Mouse (Mus musculus): ENCODE data around the gene Map4k1.
A peak's percentile ranks its signal among the peaks of the same experiment; 100 is the strongest.

Gene Map4k1

GRCm38 (mm10) chr7:28981651-28982273, at the start of gene Map4k1, which contains the start of gene Eif3k:
TSS of gene Map4k1 (plus strand) at chr7:28982050.
TSS of gene Eif3k (minus strand) at chr7:28981864.
- DNase-seq (ENCODE audit: low spot score in 2 of 2) = peak; percentile 88 to 94

DNA sequence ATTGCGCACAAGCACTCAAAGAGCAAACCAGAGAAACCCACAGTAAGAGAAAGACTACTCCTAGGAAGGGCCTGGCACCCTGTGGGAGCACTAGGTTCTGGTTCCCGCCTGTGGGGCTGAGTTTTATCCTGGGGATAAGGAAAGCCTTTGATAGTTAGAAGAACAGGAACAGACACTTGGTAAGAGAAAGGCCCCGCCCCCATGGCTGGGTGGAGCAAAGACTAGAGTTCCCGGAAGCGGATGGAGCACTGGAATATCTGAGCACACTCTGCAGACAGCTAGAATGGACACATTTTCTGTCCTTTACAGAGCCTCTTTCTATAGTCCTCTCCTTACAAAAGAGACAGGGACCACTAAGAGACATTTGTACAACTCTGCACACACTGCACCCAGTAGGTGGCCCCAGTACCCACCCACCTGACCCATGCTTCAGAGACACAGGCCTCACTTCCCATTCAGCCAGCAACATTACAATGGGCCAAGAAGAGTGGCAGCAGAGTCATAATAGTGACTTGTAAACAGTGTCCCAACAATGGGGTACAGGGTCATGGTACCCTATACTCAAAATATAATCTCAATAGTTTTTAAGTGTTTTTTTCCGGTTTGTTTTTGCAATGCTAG, 49.3 kb upstream of the Map4k1 start:
- DNase-seq (ENCODE audit: low spot score in 2 of 2) = no peak

DNA sequence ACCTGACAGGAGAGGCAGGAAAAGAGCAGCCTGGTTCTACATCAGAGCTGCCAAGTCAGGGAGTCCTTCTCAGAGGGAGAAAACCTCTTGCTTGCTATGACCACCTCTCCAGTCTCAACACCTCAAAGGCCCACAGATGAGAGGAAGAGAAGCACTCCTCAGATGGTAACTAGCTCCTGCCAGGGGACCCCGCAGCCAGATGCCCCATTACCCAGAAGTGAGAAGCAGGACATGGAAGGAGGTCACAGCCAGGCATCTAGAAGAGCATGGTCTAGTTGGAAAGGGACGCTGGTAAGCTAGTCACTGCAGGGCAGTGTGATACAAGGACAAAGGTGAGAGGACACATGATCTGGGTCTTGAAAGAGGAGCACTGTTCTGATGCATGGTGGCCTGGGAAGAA, 48.0 kb upstream of the Map4k1 start:
- DNase-seq (ENCODE audit: low spot score in 2 of 2) = no peak

GRCm38 (mm10) chr7:28936787-28937186, 45.1 kb upstream of the Map4k1 start:
- DNase-seq (ENCODE audit: low spot score in 2 of 2) = no peak

DNA sequence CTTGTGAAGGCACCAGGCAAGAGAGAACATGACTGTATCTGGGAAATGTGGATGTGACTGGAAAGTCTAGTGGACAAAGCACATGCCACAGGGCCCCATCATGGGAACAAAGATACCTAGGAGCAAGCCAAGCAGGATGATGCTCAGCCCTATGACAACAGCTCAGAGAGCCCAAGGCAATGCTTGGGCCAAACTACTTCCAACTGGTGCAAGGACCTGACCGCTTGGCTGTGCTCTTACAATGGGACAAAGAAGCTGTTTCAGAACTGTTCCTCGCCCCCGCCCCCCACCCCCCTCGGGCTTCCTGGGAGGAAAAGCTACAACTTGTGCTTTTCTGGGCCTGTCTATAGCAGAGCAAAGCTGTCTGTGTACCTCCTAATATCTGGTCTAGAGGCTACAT, 43.2 kb upstream of the Map4k1 start:
- no peak for DNase-seq (ENCODE audit: low spot score in 2 of 2)

DNA sequence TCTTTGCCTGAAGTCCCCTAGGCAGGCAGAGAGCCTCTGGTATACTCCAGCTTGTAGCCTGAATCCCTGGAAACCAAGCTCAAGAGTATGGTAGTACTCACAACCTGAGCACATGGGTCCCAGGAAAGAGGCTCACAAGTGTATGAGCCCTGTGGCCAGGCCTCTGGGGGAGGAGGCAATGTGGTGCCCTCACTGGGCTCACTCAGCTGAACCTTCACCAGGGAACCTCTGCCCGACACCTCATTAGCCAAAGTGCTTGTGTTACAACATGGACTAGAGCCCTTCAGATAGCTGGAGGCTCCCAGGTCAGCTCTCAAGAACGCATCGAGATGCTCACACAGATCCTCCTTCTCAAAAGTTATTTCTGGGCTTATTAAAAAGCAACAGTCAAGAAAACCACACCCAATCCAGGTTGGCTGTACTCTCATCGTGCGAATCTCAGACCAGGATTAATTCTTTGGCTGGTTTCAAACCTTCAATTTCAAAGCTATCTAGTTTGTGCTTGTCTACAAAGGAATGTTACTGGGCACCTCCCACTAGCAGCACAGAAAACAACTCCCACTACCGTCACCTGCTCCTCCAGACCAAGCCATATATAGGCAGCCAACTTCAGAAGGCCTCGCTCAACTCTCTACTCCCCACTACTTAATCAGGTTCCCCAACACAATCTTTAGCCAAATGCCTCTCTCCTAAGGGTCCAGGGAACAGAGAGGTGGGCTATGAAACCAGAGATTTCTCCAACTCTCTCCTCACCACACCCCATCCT, 42.2 kb upstream of the Map4k1 start:
- no peak for DNase-seq (ENCODE audit: low spot score in 2 of 2)

- no peak for DNase-seq (ENCODE audit: low spot score in 2 of 2)
Observed at GRCm38 (mm10) chr7:28941129-28941528, 40.7 kb upstream of the Map4k1 start.

DNA sequence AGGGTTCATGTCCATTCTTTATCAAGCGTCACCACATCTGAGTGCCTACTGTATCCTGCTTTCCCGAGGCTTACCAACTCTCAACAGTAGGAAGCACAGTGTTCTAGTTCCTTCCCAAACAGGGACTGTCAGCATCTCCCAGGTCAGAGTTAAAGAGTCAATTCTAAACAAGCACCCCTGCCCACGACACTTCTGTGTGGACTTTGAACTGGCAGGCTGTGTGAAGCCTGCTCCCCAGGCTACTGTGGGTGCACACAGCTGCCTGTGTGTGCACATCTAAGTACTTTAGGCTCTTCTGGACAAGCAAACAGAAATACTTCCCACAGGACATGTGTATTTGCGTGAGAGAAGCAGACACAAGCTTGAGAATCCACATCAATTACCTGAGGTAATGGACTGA, 40.3 kb upstream of the Map4k1 start:
- no peak for DNase-seq (ENCODE audit: low spot score in 2 of 2)

GRCm38 (mm10) chr7:28943451-28944180, 38.2 kb upstream of the Map4k1 start:
- no peak for DNase-seq (ENCODE audit: low spot score in 2 of 2)

DNA sequence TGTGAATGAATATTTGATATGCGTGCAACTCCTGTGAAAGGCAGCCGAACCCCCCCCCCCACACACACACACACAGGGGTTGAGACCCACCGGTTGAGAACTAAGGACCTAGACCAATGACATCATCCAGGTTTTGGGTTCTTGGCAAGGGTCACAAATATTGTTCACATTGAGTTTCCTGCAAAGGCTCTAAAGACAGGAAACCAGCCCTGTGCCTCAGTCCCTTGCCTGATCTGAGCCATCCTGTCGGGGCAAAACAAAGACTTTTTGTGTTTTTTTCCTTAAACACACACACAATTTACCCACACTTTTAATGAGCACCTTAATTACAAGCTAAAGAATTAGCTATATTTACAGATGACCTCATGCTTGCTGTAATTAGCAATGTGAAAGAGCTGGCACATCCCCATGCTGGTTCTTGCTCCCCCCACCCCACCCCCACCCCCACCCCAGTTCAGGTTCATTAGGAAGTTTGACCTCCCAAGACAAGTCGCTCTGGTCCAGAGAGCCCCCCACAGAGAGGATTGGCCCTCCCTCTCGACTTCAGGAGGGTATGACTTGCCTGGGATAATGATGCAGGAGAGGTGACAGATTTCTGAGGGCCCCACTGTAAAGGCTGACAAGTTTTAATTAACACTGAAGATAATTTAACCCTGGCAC, 37.0 kb upstream of the Map4k1 start:
- no peak for DNase-seq (ENCODE audit: low spot score in 2 of 2)

GRCm38 (mm10) chr7:28945416-28946270, 36.2 kb upstream of the Map4k1 start:
- DNase-seq (ENCODE audit: low spot score in 2 of 2) = no peak

GRCm38 (mm10) chr7:28946271-28946610, 35.6 kb upstream of the Map4k1 start:
- DNase-seq (ENCODE audit: low spot score in 2 of 2) = no peak

DNA sequence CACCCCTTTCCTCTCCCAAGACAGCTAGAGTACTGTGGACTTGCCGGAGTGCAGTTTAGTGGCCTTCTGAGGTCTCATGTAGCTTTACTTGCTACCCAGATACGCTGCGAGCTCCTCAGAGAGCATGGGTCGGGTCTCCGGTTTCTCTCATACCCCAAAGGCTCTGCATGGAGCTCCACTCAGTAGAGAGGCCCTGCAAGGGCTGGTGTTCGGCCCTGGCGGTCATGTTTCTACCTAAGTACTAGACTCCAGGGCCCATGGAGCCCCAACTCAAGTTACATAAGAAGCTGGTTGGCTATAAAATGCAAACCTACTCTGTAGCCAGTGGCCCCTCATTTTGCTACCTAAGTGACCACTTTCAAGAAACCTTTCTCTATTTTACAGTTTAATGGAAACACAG, 33.1 kb upstream of the Map4k1 start:
- no peak for DNase-seq (ENCODE audit: low spot score in 2 of 2)

- DNase-seq (ENCODE audit: low spot score in 2 of 2) = no peak
Observed at GRCm38 (mm10) chr7:28949298-28949697, 32.6 kb upstream of the Map4k1 start.

DNA sequence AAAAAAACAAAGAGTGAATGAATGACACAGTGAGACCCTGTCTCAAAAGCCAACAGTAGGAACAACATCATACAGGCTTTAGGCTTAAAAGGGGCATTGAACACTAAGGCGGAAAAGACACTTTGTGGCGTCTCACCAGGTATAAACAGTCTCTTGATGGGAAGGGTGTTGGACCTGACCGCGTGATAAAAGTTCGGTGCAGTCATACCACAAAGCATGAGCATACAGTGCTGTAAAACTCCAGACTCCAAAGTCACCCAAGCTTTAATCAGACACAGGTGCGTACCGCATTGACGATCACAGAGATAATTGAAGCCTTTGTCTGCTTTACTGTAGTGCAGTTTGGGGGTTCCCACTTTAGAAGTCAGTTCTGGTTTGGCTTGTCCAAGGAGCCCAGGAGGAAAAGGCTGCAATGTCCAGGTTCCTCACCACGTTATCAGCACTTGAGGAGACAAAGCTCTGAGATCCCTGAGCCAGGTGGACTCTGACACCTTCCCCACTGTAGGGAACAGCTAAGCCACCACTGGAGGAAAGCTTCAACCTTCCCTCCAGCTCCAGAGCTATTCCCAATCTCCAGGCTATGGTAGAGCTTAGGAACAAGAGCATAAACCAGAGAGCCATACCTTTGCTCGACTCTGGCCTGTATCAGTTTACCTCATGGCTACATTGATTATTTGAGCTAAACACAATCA, 31.4 kb upstream of the Map4k1 start:
- no peak for DNase-seq (ENCODE audit: low spot score in 2 of 2)

DNA sequence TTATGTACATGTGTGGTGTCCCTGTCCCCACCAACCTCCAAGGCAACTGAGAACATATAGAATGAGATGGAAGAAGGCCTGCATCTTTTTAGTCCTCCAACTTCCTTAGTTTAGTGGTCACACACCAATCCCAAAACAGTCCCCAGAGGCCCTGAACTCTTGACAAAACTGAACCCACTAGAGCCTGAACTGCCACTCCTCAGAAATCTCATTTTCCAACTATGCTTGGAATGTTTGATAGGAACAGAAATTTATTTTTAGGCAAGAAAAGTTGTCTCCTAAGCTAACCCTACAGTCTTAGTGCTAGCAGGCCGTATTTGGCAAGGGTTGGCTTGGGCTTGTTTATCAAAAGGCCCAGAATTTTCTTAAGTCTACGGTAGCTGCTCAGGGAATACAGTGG, 30.1 kb upstream of the Map4k1 start:
- DNase-seq (ENCODE audit: low spot score in 2 of 2) = no peak

DNA sequence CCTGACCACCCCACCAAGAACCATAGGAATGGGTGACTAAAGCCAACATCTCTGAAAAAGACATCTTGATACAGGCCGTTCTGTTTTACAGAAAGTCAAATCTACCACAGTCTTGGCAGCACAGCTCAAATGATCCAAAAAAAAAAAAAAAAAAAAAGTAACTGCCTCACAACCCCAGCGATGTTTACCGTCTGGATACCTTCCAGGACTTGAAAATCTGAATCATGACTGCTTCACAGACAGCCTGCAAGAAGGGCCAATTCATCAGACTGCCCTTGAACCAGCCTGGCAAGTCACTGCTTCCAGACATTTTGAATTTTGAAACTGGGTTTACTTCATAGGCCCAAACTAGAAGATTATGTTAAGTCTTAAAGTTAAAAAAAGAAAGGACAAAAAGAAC, 29.1 kb upstream of the Map4k1 start:
- DNase-seq (ENCODE audit: low spot score in 2 of 2) = no peak

DNA sequence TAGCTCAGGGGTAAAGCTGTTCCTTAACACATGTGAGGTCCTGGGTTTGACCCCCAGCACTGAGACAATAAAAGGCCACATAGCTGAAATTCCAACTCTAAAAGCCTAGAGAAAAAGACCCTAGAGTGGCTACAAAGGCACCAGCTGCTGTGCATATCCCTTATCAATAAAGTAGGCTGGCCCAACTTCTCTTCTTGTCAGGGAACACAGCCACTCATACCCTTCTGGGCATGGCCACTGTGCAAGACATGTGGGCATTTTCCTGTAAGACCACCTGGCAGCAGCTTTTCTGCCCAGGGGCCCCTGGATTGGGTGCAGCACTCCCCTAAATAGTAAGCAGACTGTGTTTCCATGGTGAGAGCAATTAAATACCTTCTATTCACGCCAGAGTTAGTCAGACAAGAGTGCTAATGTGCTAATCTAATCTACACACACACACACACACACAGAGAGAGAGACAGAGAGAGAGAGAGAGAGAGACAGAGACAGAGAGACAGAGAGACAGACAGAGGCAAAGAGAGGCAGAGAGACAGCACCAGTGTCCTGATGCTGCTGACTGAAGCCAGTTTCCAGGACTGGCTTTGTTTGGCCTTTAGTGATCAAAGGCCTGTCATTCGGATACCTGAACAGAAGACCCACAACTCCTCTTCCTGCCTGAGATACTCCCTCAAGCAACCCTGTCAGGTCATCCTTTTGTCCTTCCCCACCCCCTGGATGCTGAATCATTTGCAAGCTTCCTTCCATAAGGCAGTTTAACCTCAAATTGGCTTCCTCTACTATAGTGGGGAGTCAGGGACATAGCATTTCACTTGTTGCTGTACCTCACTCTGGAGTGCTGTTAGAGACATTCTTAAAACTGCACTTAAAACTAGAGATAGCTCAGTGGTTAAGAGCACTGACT, 28.1 kb upstream of the Map4k1 start:
- no peak for DNase-seq (ENCODE audit: low spot score in 2 of 2)

- no peak for DNase-seq (ENCODE audit: low spot score in 2 of 2)
Observed at GRCm38 (mm10) chr7:28954773-28955172, 27.1 kb upstream of the Map4k1 start.
